Mouse (Mus musculus) urinary bladder, postnatal 4 days (tissue): ENCODE measurements around the gene Tbx22.

Experiments used
- DNase-seq, 2 experiments: peaks; one replicate each; pipeline ENCODE4 v3.0.0; 2021 to 2022; ENCODE audit warnings: low spot score in 2 of 2

Tbx22 gene

GRCm38 (mm10) chrX:107667664-107668063 lies at the start of gene Tbx22:
Tbx22 (plus strand) TSS chrX:107667964.
- DNase-seq: no peak

GRCm38 (mm10) chrX:107668677-107669076 lies 913 bp downstream of the Tbx22 start:
- no peak for DNase-seq

GRCm38 (mm10) chrX:107679203-107679602 lies 11.4 kb downstream of the Tbx22 start:
- no peak for DNase-seq

GRCm38 (mm10) chrX:107708584-107708983 lies 40.8 kb downstream of the Tbx22 start:
- no peak for DNase-seq

- no peak for DNase-seq
These were observed 55.8 kb downstream of the Tbx22 start for GRCm38 (mm10) chrX:107723541-107723940.
